In genomic region chr10:59879255-59880028, GRCm38 (mm10) we compare ENCODE assay signal across 7 mouse cellular contexts. TPM values are rescaled to one million over a fixed set of nuclear protein-coding genes. Genes with fewer than 3 reads are reported as not detected.
DNase-seq lines count a peak whose midpoint lies in the region; ATAC-seq lines count a peak whose summit lies in the region.

Gene Dnajb12, plus strand, starts transcription at chr10:59879556.

- peak within 1 kb of the TSS; percentile 69 for H3K4me2 ChIP-seq in limb, embryonic 11.5 days (ENCODE audit: low read depth, severe bottlenecking)
- peak within 1 kb of the TSS; percentile 77 for H3K4me2 ChIP-seq in midbrain, embryonic 14.5 days (ENCODE audit: low read length)

- H3K36me3 ChIP-seq in embryonic facial prominence, embryonic 10.5 days (replicated peaks), result peaks cover 17% of the 10 kb centered on the region
- 0 out of 2 replicates have a peak, but pooled peaks cover 2% of the 10 kb centered on the region for H3K36me3 ChIP-seq in limb, embryonic 11.5 days (ENCODE audit: control insufficient read depth, insufficient read depth, low read length)
- no peaks in the 10 kb centered on the region for H3K36me3 ChIP-seq in midbrain, embryonic 14.5 days (ENCODE audit: control insufficient read depth, insufficient read depth, low read length)

- under 1% methylated on average over 80 of the region's 80 CpGs for WGBS in embryonic facial prominence, embryonic 10.5 days
- WGBS in limb, embryonic 11.5 days, result under 1% methylated on average over 74 of the region's 80 CpGs
- under 1% methylated on average over 79 of the region's 80 CpGs for WGBS in midbrain, embryonic 14.5 days

- no peaks in the 10 kb centered on the region for H3K27me3 ChIP-seq in embryonic facial prominence, embryonic 10.5 days (replicated peaks; ENCODE audit: low read depth, poor library complexity, severe bottlenecking)
- H3K27me3 ChIP-seq in limb, embryonic 11.5 days (ENCODE audit: control insufficient read depth, insufficient read depth, low read length), result no peaks in the 10 kb centered on the region
- H3K27me3 ChIP-seq in midbrain, embryonic 14.5 days (ENCODE audit: control insufficient read depth, insufficient read depth, low read length), result no peaks in the 10 kb centered on the region

- peaks cover 16% of the 10 kb centered on the region for H3K4me1 ChIP-seq in embryonic facial prominence, embryonic 10.5 days
- 0 out of 2 replicates have a peak, but pooled peaks cover 4% of the 10 kb centered on the region for H3K4me1 ChIP-seq in limb, embryonic 11.5 days (ENCODE audit: control insufficient read depth, insufficient read depth, low read length)
- H3K4me1 ChIP-seq in midbrain, embryonic 14.5 days (ENCODE audit: control insufficient read depth, insufficient read depth, low read length), result peaks cover 9% of the 10 kb centered on the region

- ATAC-seq in limb, embryonic 11.5 days (ENCODE audit: insufficient number of reproducible peaks, low FRiP score, low TSS enrichment, low read depth), result peak; percentile 90
- peak; percentile 93 for ATAC-seq in midbrain, embryonic 14.5 days (ENCODE audit: low FRiP score, low TSS enrichment)

- peak within 1 kb of the TSS; percentile 100 for H3K27ac ChIP-seq in embryonic facial prominence, embryonic 10.5 days (replicated peaks)
- H3K27ac ChIP-seq in limb, embryonic 11.5 days (replicated peaks; ENCODE audit: low read depth, low read length), result peak within 1 kb of the TSS; percentile 99
- peak within 1 kb of the TSS; percentile 100 for H3K27ac ChIP-seq in midbrain, embryonic 14.5 days (replicated peaks; ENCODE audit: low read depth, low read length)

- H3K9ac ChIP-seq in limb, embryonic 11.5 days (ENCODE audit: low read length), result peak within 1 kb of the TSS; percentile 98
- peak within 1 kb of the TSS; percentile 97 for H3K9ac ChIP-seq in midbrain, embryonic 14.5 days (replicated peaks; ENCODE audit: low read length)

- peak within 1 kb of the TSS; percentile 94 for H3K4me3 ChIP-seq in embryonic facial prominence, embryonic 10.5 days
- H3K4me3 ChIP-seq in limb, embryonic 11.5 days (ENCODE audit: low read depth, low read length), result peak within 1 kb of the TSS; percentile 94
- peak within 1 kb of the TSS; percentile 87 for H3K4me3 ChIP-seq in midbrain, embryonic 14.5 days (replicated peaks; ENCODE audit: low read depth, low read length)

- DNase-seq in adrenal gland, postnatal 10 days, result peak; percentile 97
- peak; percentile 95 for DNase-seq in embryonic facial prominence, embryonic 10.5 days (ENCODE audit: low spot score)
- peak; percentile 99 for DNase-seq in heart, adult 11 months
- DNase-seq in kidney, adult 18-20 months, result peak; percentile 96
- peak; percentile 94 for DNase-seq in limb, embryonic 11.5 days (ENCODE audit: low spot score)
- DNase-seq in midbrain, embryonic 14.5 days, result peak; percentile 97
- DNase-seq in spleen, adult 18-20 months, result peak; percentile 82 to 90

- no peaks in the 10 kb centered on the region for H3K9me3 ChIP-seq in embryonic facial prominence, embryonic 10.5 days
- no peaks in the 10 kb centered on the region for H3K9me3 ChIP-seq in limb, embryonic 11.5 days (ENCODE audit: control insufficient read depth, low read length)
- H3K9me3 ChIP-seq in midbrain, embryonic 14.5 days (ENCODE audit: control insufficient read depth, low read length), result no peaks in the 10 kb centered on the region

RNA-seq across cellular contexts. Expression of gene Dnajb12, which starts in this region (rescaled TPM):
- 10 to 100 TPM; 45.4 to 52.7 TPM for total RNA-seq in adrenal gland, postnatal 10 days (2021)
- 27.0 TPM in 2 replicates for polyA plus RNA-seq in embryonic facial prominence, embryonic 10.5 days (2016; fragmentation: Nextera tagmentation; extraction: Ambion mirVana)
- 22.5 and 23.8 TPM in 2 replicates for polyA plus RNA-seq in limb, embryonic 11.5 days (2014; fragmentation: Nextera tagmentation; extraction: Ambion mirVana)
- 15.9 and 20.5 TPM in 2 replicates for polyA plus RNA-seq in midbrain, embryonic 14.5 days (2014; fragmentation: Nextera tagmentation; extraction: Ambion mirVana)

Comparison
In these comparisons a context has a peak if more than half of its experiments do, and no peak if none do; other contexts are left out.
1. Peak in every context shown above with its lines: DNase-seq, ATAC-seq, H3K4me3 ChIP-seq and H3K27ac ChIP-seq.